Mouse (Mus musculus) MEL (cell line): Measurements from ENCODE around the gene Smcp.

Experiments used
- CHD2 ChIP-seq: IDR thresholded peaks from 2 replicates; pipeline ENCODE4 v1.6.1; 2011; ENCODE audit warnings: low read length, improper control_type of control experiment
- CTCF ChIP-seq, 3 experiments: IDR thresholded peaks in 2 of 3; conservative IDR thresholded peaks in 1 of 3; 2 replicates each; pipeline ENCODE4 v1.5.1; 2011 to 2012; ENCODE audit warnings: low read length in 3 of 3, low read depth in 2 of 3, mild to moderate bottlenecking in 2 of 3, improper control_type of control experiment in 1 of 3, inconsistent platforms in 1 of 3, mixed read lengths in 1 of 3, moderate library complexity in 1 of 3; ENCODE audit not compliant: control insufficient read depth in 1 of 3, insufficient read depth in 1 of 3, poor library complexity in 1 of 3, severe bottlenecking in 1 of 3
- MAFK ChIP-seq: IDR thresholded peaks from 2 replicates; pipeline ENCODE4 v1.6.1; 2011; ENCODE audit warnings: low read depth, mild to moderate bottlenecking, low read length, improper control_type of control experiment, borderline replicate concordance
- NELFE ChIP-seq: IDR thresholded peaks from 2 replicates; pipeline ENCODE4 v1.6.1; 2011; ENCODE audit warnings: low read depth, low read length, improper control_type of control experiment
- TAL1 ChIP-seq: IDR thresholded peaks from 2 replicates; pipeline ENCODE4 v1.6.1; 2012; ENCODE audit warnings: mild to moderate bottlenecking, inconsistent platforms, low read length, moderate library complexity, mixed read lengths
- TCF12 ChIP-seq: IDR thresholded peaks from 2 replicates; pipeline ENCODE4 v1.6.1; 2014; ENCODE audit warnings: low read depth, mild to moderate bottlenecking, inconsistent platforms, low read length, improper control_type of control experiment, moderate library complexity
- ZC3H11A ChIP-seq: IDR thresholded peaks from 2 replicates; pipeline ENCODE4 v1.6.1; 2012; ENCODE audit warnings: low read depth, mild to moderate bottlenecking, inconsistent platforms, low read length, improper control_type of control experiment
- ZMIZ1 ChIP-seq: IDR thresholded peaks from 2 replicates; pipeline ENCODE4 v1.6.1; 2012; ENCODE audit warnings: low read depth, mild to moderate bottlenecking, inconsistent platforms, low read length, improper control_type of control experiment, moderate library complexity

DNA sequence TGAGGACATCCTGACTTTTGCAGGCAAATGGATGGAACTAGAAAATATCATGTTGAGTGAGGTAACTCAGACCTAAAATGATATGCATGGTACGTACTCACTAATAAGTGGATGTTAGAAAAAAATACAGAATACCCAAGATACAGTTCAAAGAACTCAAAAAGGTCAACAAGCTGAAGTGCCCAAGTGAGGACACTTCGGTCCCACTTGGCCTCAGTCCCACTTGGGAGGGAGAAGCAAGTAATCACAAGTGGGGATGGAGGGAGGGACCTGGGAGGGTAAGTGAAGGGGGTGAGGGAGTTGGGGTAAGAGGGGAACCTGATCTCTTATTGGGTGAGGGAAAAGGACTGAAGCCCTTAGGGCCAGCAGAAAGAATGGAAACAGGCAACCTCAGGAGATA is 20.0 kb downstream of the Smcp start:
- TF ChIP-seq ZC3H11A (no peak), TAL1 (no peak), TCF12 (no peak), CTCF (IDR thresholded peaks at IDR 0.05 in 2 of 3, conservative IDR thresholded peaks at IDR 0.05 in 1 of 3; ENCODE audit: control insufficient read depth in 1 of 3, insufficient read depth in 1 of 3, low read depth in 2 of 3, low read length in 3 of 3, poor library complexity in 1 of 3, severe bottlenecking in 1 of 3) (no peak), CHD2 (no peak), ZMIZ1 (no peak), MAFK (no peak), NELFE (no peak)
